Mouse (Mus musculus) bone marrow macrophage, adult 2 months (primary cell): ENCODE measurements at regions not wholly inside any gene's neighbourhood (a gene's known extent, or its start where the extent isn't known, plus 50 kb on each side); places are given as distances from the start of the nearest gene placed in this dataset.

Source experiments
- H3K27ac ChIP-seq: 2 replicates; pipeline ENCODE4 v1.5.1; 2012; ENCODE audit warnings: low read depth, low read length; ENCODE audit not compliant: insufficient read depth
- H3K4me1 ChIP-seq: 2 replicates; pipeline ENCODE4 v1.6.1; 2012; ENCODE audit warnings: low read length; ENCODE audit not compliant: control insufficient read depth, insufficient read depth
- H3K4me3 ChIP-seq: 2 replicates; pipeline ENCODE4 v1.5.1; 2012; ENCODE audit warnings: mild to moderate bottlenecking, low read length, moderate library complexity; ENCODE audit not compliant: insufficient read depth
- CTCF ChIP-seq: IDR thresholded peaks from 2 replicates; pipeline ENCODE4 v1.5.1; 2012; ENCODE audit warnings: low read depth, mild to moderate bottlenecking, low read length, moderate library complexity
- POLR2A ChIP-seq: IDR thresholded peaks from 2 replicates; pipeline ENCODE4 v1.6.1; 2012; ENCODE audit warnings: mild to moderate bottlenecking, low read depth, low read length, borderline replicate concordance

DNA sequence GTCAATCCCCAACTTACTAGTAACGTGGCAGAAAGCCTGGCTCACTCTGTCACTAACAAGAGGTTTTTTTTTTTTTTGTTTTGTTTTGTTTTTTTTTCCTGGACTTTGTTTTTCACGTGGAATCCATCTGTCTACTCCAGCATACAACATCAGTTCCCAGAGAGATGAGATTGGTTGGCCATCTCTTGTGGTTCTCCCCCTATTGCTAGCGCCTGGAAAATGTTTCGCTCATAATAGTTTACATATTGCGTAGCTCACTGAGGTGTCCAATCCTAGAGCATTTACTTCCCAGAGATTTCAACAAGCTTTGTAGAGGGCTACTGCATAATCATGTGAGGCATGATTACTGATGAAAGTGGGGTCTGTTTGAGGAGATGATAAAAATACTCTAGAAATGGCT, 360.1 kb downstream of the Gsdmc2 start:
- H3K4me3 ChIP-seq = no peak overlapping the region
- H3K27ac ChIP-seq = no peak overlapping the region
- H3K4me1 ChIP-seq = no peaks in the 10 kb centered on the region
- TF ChIP-seq CTCF (no peak), POLR2A (no peak)

- no peak overlapping the region for H3K4me3 ChIP-seq
Observed at GRCm38 (mm10) chr15:63484217-63484887, 360.6 kb downstream of the Gsdmc2 start.

DNA sequence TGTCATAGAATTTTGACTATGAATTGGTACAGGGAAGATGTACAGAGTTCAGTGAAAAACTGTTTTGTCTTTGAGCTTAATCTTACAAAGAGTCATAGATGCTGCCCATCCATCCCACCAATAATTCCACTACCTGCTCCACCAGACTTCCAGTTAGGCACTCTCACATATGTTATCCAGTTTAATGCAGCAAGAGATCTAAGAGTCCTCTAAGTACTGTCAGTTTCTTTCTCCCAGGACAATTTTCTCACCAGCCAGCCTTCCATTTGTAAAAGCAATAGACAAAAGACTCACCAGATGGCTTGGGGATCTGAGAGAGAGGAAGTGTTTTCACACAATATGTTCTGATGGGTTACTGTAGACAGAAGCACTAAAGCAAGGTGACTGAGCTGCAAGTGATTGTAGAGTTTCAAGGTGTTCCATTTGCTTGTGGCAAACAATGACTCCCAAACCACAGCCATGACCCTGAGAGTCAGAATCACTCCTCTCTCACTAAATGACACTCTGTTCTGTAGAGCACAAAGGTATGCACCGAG, 365.6 kb downstream of the Gsdmc2 start:
- Histone ChIP-seq H3K27ac (no peak overlapping the region), H3K4me3 (no peak overlapping the region), H3K4me1 (no peaks in the 10 kb centered on the region)
- TF ChIP-seq POLR2A (no peak), CTCF (no peak)

More at GRCm38 (mm10) chr15:63484217-63484887, 360.6 kb downstream of the Gsdmc2 start:
- TF ChIP-seq POLR2A = no peak
- no peak for TF ChIP-seq CTCF
- Histone ChIP-seq H3K4me1 (no peaks in the 10 kb centered on the region), H3K27ac (no peak overlapping the region)

DNA sequence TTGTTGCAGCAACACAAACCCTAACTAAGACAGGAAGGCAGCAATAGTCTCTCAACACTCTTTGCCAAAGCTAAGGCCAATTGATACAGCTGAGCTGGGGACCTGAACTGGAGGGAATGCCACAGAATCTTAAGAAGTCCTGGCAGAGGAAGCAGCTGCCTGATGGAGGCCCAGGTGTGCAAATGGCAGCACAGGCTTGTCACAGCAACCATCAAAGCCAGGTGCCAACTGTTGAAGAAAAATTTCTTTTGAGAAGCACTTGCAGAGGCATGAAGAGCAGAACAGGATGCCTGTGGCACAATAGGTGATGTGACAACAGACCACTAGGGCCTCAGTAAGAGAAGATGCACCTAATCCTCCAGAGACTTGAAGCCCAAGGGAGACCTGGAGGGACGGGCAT, 378.1 kb downstream of the Gsdmc2 start:
- TF ChIP-seq POLR2A (no peak), CTCF (no peak)
- Histone ChIP-seq H3K27ac (no peak overlapping the region), H3K4me1 (no peaks in the 10 kb centered on the region), H3K4me3 (no peak overlapping the region)

GRCm38 (mm10) chr15:63452529-63452928, 392.4 kb downstream of the Gsdmc2 start:
- no peak overlapping the region for H3K27ac ChIP-seq
- no peak overlapping the region for H3K4me3 ChIP-seq
- no peaks in the 10 kb centered on the region for H3K4me1 ChIP-seq
- TF ChIP-seq CTCF = no peak
- TF ChIP-seq POLR2A = no peak

- Histone ChIP-seq H3K4me3 (no peak overlapping the region), H3K4me1 (no peaks in the 10 kb centered on the region), H3K27ac (no peak overlapping the region)
- TF ChIP-seq CTCF = no peak
- no peak for TF ChIP-seq POLR2A
Observed at GRCm38 (mm10) chr15:63446288-63446687, 398.7 kb downstream of the Gsdmc2 start.

DNA sequence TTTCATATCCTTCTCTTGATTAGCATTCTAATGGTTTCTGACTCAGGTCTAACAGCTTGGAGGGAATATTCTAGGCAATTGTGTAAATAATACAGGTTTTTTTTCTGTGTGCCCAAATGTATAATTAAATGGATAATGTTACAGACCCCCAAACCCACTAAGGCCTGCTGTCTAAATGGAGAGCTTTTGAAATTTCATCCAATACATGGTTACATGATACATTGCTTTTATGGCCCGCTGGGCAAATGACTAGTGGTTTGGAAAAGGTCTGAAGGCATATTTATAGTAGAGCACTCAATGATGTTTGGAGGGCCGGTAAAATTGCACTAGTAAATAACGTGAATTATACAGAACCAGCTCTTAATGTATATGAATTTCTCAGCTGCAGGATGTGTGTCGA, 400.0 kb downstream of the Gsdmc2 start:
- TF ChIP-seq POLR2A (no peak), CTCF (no peak)
- Histone ChIP-seq H3K4me3 (no peak overlapping the region), H3K27ac (no peak overlapping the region), H3K4me1 (no peaks in the 10 kb centered on the region)

DNA sequence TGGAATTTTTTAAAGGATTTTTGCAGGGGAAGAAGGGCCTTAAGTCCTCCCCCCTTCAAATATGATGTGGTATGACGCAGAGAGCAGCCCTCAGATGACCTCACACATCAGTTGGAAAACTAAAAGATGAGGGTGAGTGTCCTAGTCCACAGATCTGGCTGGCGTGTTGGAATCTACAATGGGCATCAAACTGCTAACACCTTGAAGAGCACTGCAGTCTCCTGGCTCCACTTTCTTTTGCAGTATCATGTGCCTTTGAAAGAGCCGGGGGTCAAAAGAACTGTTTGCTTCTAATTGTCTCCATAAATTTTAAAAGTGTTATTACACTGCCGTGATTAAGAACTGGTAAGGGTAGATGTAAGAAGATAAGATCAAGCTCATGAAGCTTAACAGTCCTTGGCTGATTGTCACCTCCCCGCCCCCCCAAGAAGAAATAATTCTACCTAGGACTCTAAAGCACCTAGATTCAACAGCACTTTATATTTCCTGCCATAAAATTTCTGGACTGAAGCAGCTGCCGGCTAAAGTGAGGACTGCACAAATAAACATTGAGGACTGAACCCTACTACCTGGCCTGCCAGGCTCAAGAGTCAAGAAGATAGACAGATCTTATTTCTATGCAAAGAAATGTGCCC, 402.7 kb downstream of the Gsdmc2 start:
- TF ChIP-seq CTCF = no peak
- no peak for TF ChIP-seq POLR2A
- Histone ChIP-seq H3K4me1 (no peaks in the 10 kb centered on the region), H3K27ac (no peak overlapping the region), H3K4me3 (no peak overlapping the region)

DNA sequence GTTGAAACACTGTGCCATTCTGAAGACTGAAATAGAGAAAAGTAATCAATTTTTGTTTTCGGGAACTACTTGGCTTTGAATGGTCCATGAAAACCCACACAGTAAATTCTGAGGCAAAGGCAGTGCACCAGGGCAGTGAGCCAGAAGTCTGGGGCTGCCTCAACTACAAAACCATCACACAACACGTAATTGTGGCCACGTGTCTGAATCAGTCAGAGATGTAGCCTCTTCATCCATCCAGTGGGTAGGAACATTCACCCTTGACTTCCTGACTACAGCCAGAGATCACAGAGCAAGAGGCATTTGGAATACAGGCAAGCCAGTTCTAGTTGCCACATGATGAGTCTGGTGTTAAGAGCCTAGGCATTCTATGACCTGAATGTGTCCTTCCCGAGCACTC, 432.3 kb downstream of the Gsdmc2 start:
- H3K4me3 ChIP-seq = no peak overlapping the region
- H3K27ac ChIP-seq = no peak overlapping the region
- no peak for TF ChIP-seq CTCF
- no peak for TF ChIP-seq POLR2A
- no peaks in the 10 kb centered on the region for H3K4me1 ChIP-seq

DNA sequence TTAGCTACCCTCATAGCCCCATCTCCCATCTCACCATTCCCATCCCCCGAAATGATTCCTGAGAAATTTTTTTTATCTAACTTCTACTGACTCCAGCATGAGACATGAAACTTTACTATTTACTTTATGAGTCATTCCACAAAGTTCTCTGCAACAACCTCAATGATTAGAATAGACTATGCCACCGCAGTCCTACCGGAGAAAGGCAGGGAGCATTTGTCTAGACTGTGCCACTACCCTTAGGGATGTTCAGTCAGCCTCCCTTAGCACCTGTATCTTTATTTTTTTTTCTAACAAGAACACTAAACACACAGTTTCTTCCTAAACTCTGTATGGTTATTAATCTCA, 433.2 kb downstream of the Gsdmc2 start:
- Histone ChIP-seq H3K4me1 (no peaks in the 10 kb centered on the region), H3K27ac (no peak overlapping the region), H3K4me3 (no peak overlapping the region)
- TF ChIP-seq CTCF (no peak), POLR2A (no peak)
